Comparison of ENCODE assay signal across 22 mouse cellular contexts in genomic region chr4:124796913-124797312, GRCm38 (mm10). TPM values are rescaled to one million over a fixed set of nuclear protein-coding genes. Genes with fewer than 3 reads are reported as not detected.
A peak's percentile ranks its signal among the peaks of the same experiment; 100 is the strongest.
DNase-seq lines count a peak whose midpoint lies in the region; ATAC-seq and TF ChIP-seq lines count a peak whose summit lies in the region.
"Had no signal": no experiment of that assay in that cellular context is flagged by ENCODE, and none has a peak within 500 bp of the region (broad histone marks: within the 10 kb centered on the region; RNA-seq: fewer than 3 reads in every experiment).

No protein-coding gene starts in this region.

- no peak overlapping the region for H3K27ac ChIP-seq in layer of hippocampus, adult 2 months
- H3K27ac ChIP-seq: embryonic facial prominence, embryonic 10.5 days; forebrain, embryonic 12.5 days; heart, embryonic 15.5 days; hindbrain, embryonic 15.5 days; limb, embryonic 13.5 days had no signal

- no peak overlapping the region for H3K4me3 ChIP-seq in layer of hippocampus, adult 2 months
- H3K4me3 ChIP-seq: embryonic facial prominence, embryonic 10.5 days; forebrain, embryonic 12.5 days; heart, embryonic 15.5 days; hindbrain, embryonic 15.5 days; limb, embryonic 13.5 days had no signal

- DNase-seq in CD4-positive, CD25-positive, alpha-beta regulatory T cell, adult 2 months (ENCODE audit: low read depth, low spot score) = peak; percentile 22
- DNase-seq in layer of hippocampus, adult 2 months (ENCODE audit: low spot score in 2 of 2) = no peak
- DNase-seq in layer of hippocampus, adult 18-20 months (ENCODE audit: low spot score in 2 of 2) = no peak
- DNase-seq in 3T3-L1 (ENCODE audit: low read depth, low spot score) (peak; percentile 20), R1 (ENCODE audit: low read depth, low spot score) (peak; percentile 51)
- no peak for DNase-seq in adrenal gland, postnatal 10 days
- DNase-seq in cerebellum, adult 9-11 months = no peak
- DNase-seq: adrenal gland, postnatal 36 days; cerebellum, adult 2 months; gastrocnemius, postnatal 10 days; heart, postnatal 4 days; kidney, adult 18-20 months; kidney, postnatal 36 days; lung, postnatal 4 days; retina, postnatal 1 day; thymus, postnatal 14 days had no signal

- no peak for ATAC-seq in CD4-positive, CD25-positive, alpha-beta regulatory T cell, adult 4 months

- TF ChIP-seq CTCF in layer of hippocampus, adult 2 months (conservative IDR thresholded peaks at IDR 0.05) = peak; percentile 62

RNA-seq across cellular contexts. Expression of gene Mtf1, which starts 5.0 kb away (rescaled TPM):
- 10 to 100 TPM; 16.0 to 16.7 TPM for polyA plus RNA-seq in CD4-positive, CD25-positive, alpha-beta regulatory T cell, adult 4 months (2017; shearing (Covaris generic))
- total RNA-seq in layer of hippocampus, adult 2 months (2021) = 10 to 100 TPM; 24.6 to 24.8 TPM
- 10 to 100 TPM; 26.0 to 29.3 TPM for total RNA-seq in layer of hippocampus, adult 18-20 months (2021)
- total RNA-seq in adrenal gland, postnatal 10 days (2021) = 10 to 100 TPM; 24.0 to 24.7 TPM

RNA-seq across cellular contexts. Expression of gene Yrdc, which starts 53.6 kb away (rescaled TPM):
- 1 to 10 TPM; 4.9 to 5.6 TPM for polyA plus RNA-seq in CD4-positive, CD25-positive, alpha-beta regulatory T cell, adult 4 months (2017; shearing (Covaris generic))
- 10 to 100 TPM; 30.3 to 38.0 TPM for total RNA-seq in layer of hippocampus, adult 2 months (2021)
- 10 to 100 TPM; 34.3 to 36.6 TPM for total RNA-seq in layer of hippocampus, adult 18-20 months (2021)
- 10 to 100 TPM; 34.9 to 42.9 TPM for total RNA-seq in adrenal gland, postnatal 10 days (2021)

RNA-seq across cellular contexts. Expression of gene 1110065P20Rik, which starts 54.1 kb away (rescaled TPM):
- polyA plus RNA-seq in CD4-positive, CD25-positive, alpha-beta regulatory T cell, adult 4 months (2017; shearing (Covaris generic)) = 1 to 10 TPM; 2.3 to 3.3 TPM
- total RNA-seq in layer of hippocampus, adult 2 months (2021) = 10 to 100 TPM; 72.0 to 94.5 TPM
- 10 to 100 TPM; 79.5 to 89.0 TPM for total RNA-seq in layer of hippocampus, adult 18-20 months (2021)
- 10 to 100 TPM; 49.6 to 54.7 TPM for total RNA-seq in adrenal gland, postnatal 10 days (2021)

RNA-seq across cellular contexts. Expression of gene Inpp5b, which starts 55.3 kb away (rescaled TPM):
- polyA plus RNA-seq in CD4-positive, CD25-positive, alpha-beta regulatory T cell, adult 4 months (2017; shearing (Covaris generic)) = 100 to 1,000 TPM in 1 of 2 experiments, 10 to 100 TPM in 1; 88.0 to 146 TPM
- total RNA-seq in layer of hippocampus, adult 2 months (2021) = 10 to 100 TPM; 43.6 to 51.2 TPM
- 10 to 100 TPM; 42.9 to 47.1 TPM for total RNA-seq in layer of hippocampus, adult 18-20 months (2021)
- total RNA-seq in adrenal gland, postnatal 10 days (2021) = 10 to 100 TPM; 20.4 to 25.4 TPM

Comparison
In these comparisons a context has a peak if more than half of its experiments do, and no peak if none do; other contexts are left out.
1. DNase-seq: peak in CD4-positive, CD25-positive, alpha-beta regulatory T cell, adult 2 months (single experiment), 3T3-L1 (single experiment) and R1 (single experiment); none in layer of hippocampus, adult 2 months (0 of 2), layer of hippocampus, adult 18-20 months (0 of 2), adrenal gland, postnatal 10 days (single experiment) and cerebellum, adult 9-11 months (single experiment).